ENCODE assay signal across 9 mouse cellular contexts in the genomic region with DNA sequence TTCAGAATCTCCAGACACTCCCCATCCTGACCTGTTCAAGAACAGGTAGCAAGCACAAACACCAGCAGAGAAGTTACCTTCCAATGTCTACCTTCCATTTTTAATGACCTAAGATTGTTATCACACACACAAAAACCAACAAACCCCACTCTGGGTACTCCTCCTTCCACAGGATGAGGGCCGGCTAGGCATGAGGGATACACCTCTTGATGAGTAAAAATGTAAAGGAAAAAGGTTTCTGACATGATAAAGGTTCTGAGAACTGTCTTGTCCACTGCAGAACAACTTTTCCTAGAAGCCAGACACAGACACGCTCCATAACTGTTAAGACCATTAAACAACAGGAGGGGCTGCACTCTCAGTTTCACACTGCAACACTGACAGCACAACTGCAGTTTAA. TPM values are rescaled to one million over a fixed set of nuclear protein-coding genes. Genes with fewer than 3 reads are reported as not detected.
DNase-seq lines count a peak whose midpoint lies in the region; ATAC-seq lines count a peak whose summit lies in the region.
"Had no signal": no experiment of that assay in that cellular context is flagged by ENCODE, and none has a peak within 500 bp of the region (broad histone marks: within the 10 kb centered on the region; RNA-seq: fewer than 3 reads in every experiment).

No protein-coding gene starts in this region.

- H3K4me1 ChIP-seq in heart, embryonic 10.5 days: peaks cover 27% of the 10 kb centered on the region
- H3K4me1 ChIP-seq in megakaryocyte, embryonic 14.5 days: peaks cover 78% of the 10 kb centered on the region
- H3K4me1 ChIP-seq in liver, embryonic 15.5 days (replicated peaks): peaks cover 43% of the 10 kb centered on the region
- peaks cover 13% of the 10 kb centered on the region for H3K4me1 ChIP-seq in stomach, embryonic 16.5 days (ENCODE audit: control insufficient read depth, insufficient read depth, low read length)

- no peak overlapping the region for H3K9ac ChIP-seq in liver, embryonic 15.5 days
- H3K9ac ChIP-seq in stomach, embryonic 16.5 days (ENCODE audit: low read length): no peak overlapping the region

- 58% methylated on average over 2 of the region's 2 CpGs for WGBS in heart, embryonic 10.5 days
- 30% methylated on average over 2 of the region's 2 CpGs for WGBS in liver, embryonic 15.5 days (ENCODE audit: insufficient replicate concordance)
- WGBS in stomach, embryonic 16.5 days: 67% methylated on average over 2 of the region's 2 CpGs

- no peaks in the 10 kb centered on the region for H3K9me3 ChIP-seq in heart, embryonic 10.5 days
- H3K9me3 ChIP-seq in megakaryocyte, embryonic 14.5 days: no peaks in the 10 kb centered on the region
- no peaks in the 10 kb centered on the region for H3K9me3 ChIP-seq in liver, embryonic 15.5 days (replicated peaks)
- no peaks in the 10 kb centered on the region for H3K9me3 ChIP-seq in stomach, embryonic 16.5 days (replicated peaks; ENCODE audit: control insufficient read depth, low read length)

- H3K27me3 ChIP-seq in heart, embryonic 10.5 days (ENCODE audit: insufficient read depth, poor library complexity, severe bottlenecking): no peaks in the 10 kb centered on the region
- H3K27me3 ChIP-seq in megakaryocyte, embryonic 14.5 days (replicated peaks): no peaks in the 10 kb centered on the region
- no peaks in the 10 kb centered on the region for H3K27me3 ChIP-seq in liver, embryonic 15.5 days
- H3K27me3 ChIP-seq in stomach, embryonic 16.5 days (ENCODE audit: control insufficient read depth, insufficient read depth, low read length): no peaks in the 10 kb centered on the region

- peak overlapping the region; percentile 87 for H3K4me3 ChIP-seq in heart, embryonic 10.5 days
- H3K4me3 ChIP-seq in megakaryocyte, embryonic 14.5 days (replicated peaks): peak overlapping the region; percentile 83
- H3K4me3 ChIP-seq in liver, embryonic 15.5 days (replicated peaks): no peak overlapping the region
- peak overlapping the region; percentile 2 for H3K4me3 ChIP-seq in stomach, embryonic 16.5 days (replicated peaks; ENCODE audit: low read length)
- H3K4me3 ChIP-seq: erythroblast, embryonic 14.5 days had no signal

- DNase-seq in heart, embryonic 10.5 days (ENCODE audit: low spot score): no peak
- DNase-seq in heart, adult 11 months: no peak
- no peak for DNase-seq in urinary bladder, adult 2 months (ENCODE audit: low spot score)
- DNase-seq in yolk sac, embryonic 10.5 days (ENCODE audit: low spot score): no peak

- peak overlapping the region; percentile 47; the same call in 1 of the 2 replicates for H3K27ac ChIP-seq in heart, embryonic 10.5 days
- H3K27ac ChIP-seq in liver, embryonic 15.5 days (replicated peaks): no peak overlapping the region
- no peak overlapping the region for H3K27ac ChIP-seq in stomach, embryonic 16.5 days (ENCODE audit: low read length)

- no peak for ATAC-seq in megakaryocyte, adult 5-6 weeks (ENCODE audit: poor library complexity, severe bottlenecking)
- ATAC-seq in liver, embryonic 15.5 days (ENCODE audit: insufficient read depth): no peak
- no peak for ATAC-seq in stomach, embryonic 16.5 days (ENCODE audit: insufficient read depth, low FRiP score)

- H3K36me3 ChIP-seq in heart, embryonic 10.5 days: no peaks in the 10 kb centered on the region
- H3K36me3 ChIP-seq in megakaryocyte, embryonic 14.5 days (replicated peaks; ENCODE audit: low read length): no peaks in the 10 kb centered on the region
- H3K36me3 ChIP-seq in liver, embryonic 15.5 days (replicated peaks): no peaks in the 10 kb centered on the region
- no peaks in the 10 kb centered on the region for H3K36me3 ChIP-seq in stomach, embryonic 16.5 days (ENCODE audit: control insufficient read depth, insufficient read depth, low read length)

- peak overlapping the region; percentile 27 for H3K4me2 ChIP-seq in liver, embryonic 15.5 days
- H3K4me2 ChIP-seq in stomach, embryonic 16.5 days (ENCODE audit: low read depth, low read length): peak overlapping the region; percentile 31

RNA-seq across cellular contexts. Expression of gene 1190002N15Rik, which starts 3.7 kb away (rescaled TPM):
- 13.4 and 22.9 TPM in 2 replicates for polyA plus RNA-seq in heart, embryonic 10.5 days (2016; fragmentation: Nextera tagmentation; extraction: Ambion mirVana)
- polyA plus RNA-seq in megakaryocyte, embryonic 14.5 days (2012; ENCODE audit: insufficient read depth, low replicate concordance): 3.2 and 11.3 TPM in 2 replicates
- 15.1 and 23.4 TPM in 2 replicates for total RNA-seq in megakaryocyte, adult 5-6 weeks (2015)
- 16.9 and 17.2 TPM in 2 replicates for total RNA-seq in megakaryocyte, adult 5-6 weeks (2017)
- polyA plus RNA-seq in liver, embryonic 15.5 days (2015; fragmentation: Nextera tagmentation; extraction: Ambion mirVana): 8.5 and 10.1 TPM in 2 replicates
- 5.5 and 6.0 TPM in 2 replicates for polyA plus RNA-seq in stomach, embryonic 16.5 days (2015; fragmentation: Nextera tagmentation; extraction: Ambion mirVana)
- 21.3 and 21.5 TPM in 2 replicates for polyA plus RNA-seq in urinary bladder, adult 2 months (2012; rRNA removed)
